20 mouse cellular contexts compared by ENCODE assay signal in the genomic region with DNA sequence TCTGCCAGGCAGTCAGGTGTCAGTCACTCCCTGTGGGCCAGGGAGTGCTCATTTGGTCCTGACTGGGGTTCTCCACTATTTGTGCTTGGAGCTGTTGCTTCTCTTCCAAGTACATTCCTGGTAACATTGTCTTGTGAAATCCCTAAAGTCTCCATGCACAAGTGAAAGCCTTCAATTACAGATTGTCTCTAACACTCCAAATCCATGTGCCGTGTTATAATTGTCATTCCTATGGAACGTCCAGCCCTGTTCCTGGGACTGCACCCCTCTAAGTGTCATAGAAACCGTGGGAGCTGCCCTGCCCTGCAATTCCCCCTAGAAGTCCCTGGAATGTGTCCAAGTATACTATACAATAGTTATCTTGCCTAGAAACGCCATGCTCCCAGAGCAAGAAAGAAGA.
DNase-seq lines count a peak whose midpoint lies in the region; ATAC-seq lines count a peak whose summit lies in the region.
"Had no signal": no experiment of that assay in that cellular context is flagged by ENCODE, and none has a peak within 500 bp of the region (broad histone marks: within the 10 kb centered on the region; RNA-seq: fewer than 3 reads in every experiment).

No protein-coding gene starts in this region.

- no peaks in the 10 kb centered on the region for H3K27me3 ChIP-seq in forebrain, embryonic 10.5 days (ENCODE audit: poor library complexity, severe bottlenecking)
- H3K27me3 ChIP-seq in forebrain, embryonic 16.5 days (replicated peaks; ENCODE audit: control insufficient read depth, insufficient read depth, low read length) = no peaks in the 10 kb centered on the region
- H3K27me3 ChIP-seq in intestine, embryonic 16.5 days (replicated peaks; ENCODE audit: control insufficient read depth, insufficient read depth, low read length) = no peaks in the 10 kb centered on the region
- no peaks in the 10 kb centered on the region for H3K27me3 ChIP-seq in intestine, embryonic 15.5 days (replicated peaks)
- no peaks in the 10 kb centered on the region for H3K27me3 ChIP-seq in midbrain, embryonic 14.5 days (ENCODE audit: control insufficient read depth, insufficient read depth, low read length)
- no peaks in the 10 kb centered on the region for H3K27me3 ChIP-seq in midbrain, embryonic 11.5 days (ENCODE audit: control insufficient read depth, insufficient read depth, low read length)
- H3K27me3 ChIP-seq: kidney, embryonic 15.5 days; stomach, embryonic 15.5 days had no signal

- H3K27ac ChIP-seq in forebrain, embryonic 10.5 days = peak overlapping the region; percentile 60; the same call in 1 of the 2 replicates
- no peak overlapping the region for H3K27ac ChIP-seq in forebrain, embryonic 16.5 days (ENCODE audit: low read length)
- H3K27ac ChIP-seq in intestine, embryonic 16.5 days (ENCODE audit: low read length) = no peak overlapping the region
- no peak overlapping the region for H3K27ac ChIP-seq in intestine, embryonic 15.5 days
- H3K27ac ChIP-seq in midbrain, embryonic 14.5 days (replicated peaks; ENCODE audit: low read depth, low read length) = 0 out of 2 replicates have a peak overlapping the region, but pooled peaks have one; percentile 2
- no peak overlapping the region for H3K27ac ChIP-seq in midbrain, embryonic 11.5 days (ENCODE audit: low read depth, low read length)
- H3K27ac ChIP-seq: hindbrain, postnatal 0 days; kidney, embryonic 15.5 days; left cerebral cortex, adult 2 months; midbrain, embryonic 10.5 days; stomach, embryonic 15.5 days had no signal

- peaks cover 74% of the 10 kb centered on the region for H3K4me1 ChIP-seq in forebrain, embryonic 10.5 days
- H3K4me1 ChIP-seq in forebrain, embryonic 16.5 days (replicated peaks; ENCODE audit: control insufficient read depth, insufficient read depth, low read length) = peaks cover 28% of the 10 kb centered on the region
- no peaks in the 10 kb centered on the region; the same call in 1 of the 2 replicates for H3K4me1 ChIP-seq in intestine, embryonic 16.5 days (ENCODE audit: control insufficient read depth, insufficient read depth, low read length)
- 0 out of 2 replicates have a peak, but pooled peaks cover 8% of the 10 kb centered on the region for H3K4me1 ChIP-seq in intestine, embryonic 15.5 days (replicated peaks)
- peaks cover 32% of the 10 kb centered on the region for H3K4me1 ChIP-seq in midbrain, embryonic 14.5 days (ENCODE audit: control insufficient read depth, insufficient read depth, low read length)
- peaks cover 16% of the 10 kb centered on the region for H3K4me1 ChIP-seq in midbrain, embryonic 11.5 days (ENCODE audit: control insufficient read depth, insufficient read depth, low read length)

- no peak overlapping the region for H3K9ac ChIP-seq in forebrain, embryonic 16.5 days (replicated peaks; ENCODE audit: low read depth, low read length)
- no peak overlapping the region for H3K9ac ChIP-seq in intestine, embryonic 16.5 days (ENCODE audit: low read depth, low read length)
- no peak overlapping the region for H3K9ac ChIP-seq in intestine, embryonic 15.5 days
- H3K9ac ChIP-seq in midbrain, embryonic 14.5 days (replicated peaks; ENCODE audit: low read length) = no peak overlapping the region
- H3K9ac ChIP-seq in midbrain, embryonic 11.5 days (ENCODE audit: low read length) = no peak overlapping the region
- H3K9ac ChIP-seq: kidney, embryonic 15.5 days; stomach, embryonic 15.5 days had no signal

- no peak for DNase-seq in forebrain, embryonic 10.5 days (ENCODE audit: extremely low spot score, low spot score)
- peak; percentile 47 for DNase-seq in midbrain, embryonic 14.5 days
- no peak for DNase-seq in midbrain, embryonic 11.5 days (ENCODE audit: low spot score, missing footprints)
- peak; percentile 33 for DNase-seq in skeletal muscle tissue, adult 2 months (ENCODE audit: low read depth, low spot score)
- DNase-seq in spleen, postnatal 36 days (ENCODE audit: low spot score in 2 of 2) = no peak
- DNase-seq: cerebellum, adult 9-10 months; gastrocnemius, postnatal 36 days; layer of hippocampus, adult 9-11 months; lung, adult 2 months; right cerebral cortex, postnatal 25 days; thymus, postnatal 25 days had no signal

- H3K9me3 ChIP-seq in forebrain, embryonic 10.5 days = peaks cover 5% of the 10 kb centered on the region
- H3K9me3 ChIP-seq in forebrain, embryonic 16.5 days (ENCODE audit: control insufficient read depth, low read length) = no peaks in the 10 kb centered on the region
- no peaks in the 10 kb centered on the region for H3K9me3 ChIP-seq in intestine, embryonic 16.5 days (ENCODE audit: control insufficient read depth, low read length)
- H3K9me3 ChIP-seq in intestine, embryonic 15.5 days = no peaks in the 10 kb centered on the region
- no peaks in the 10 kb centered on the region for H3K9me3 ChIP-seq in midbrain, embryonic 14.5 days (ENCODE audit: control insufficient read depth, low read length)
- no peaks in the 10 kb centered on the region for H3K9me3 ChIP-seq in midbrain, embryonic 11.5 days (ENCODE audit: control insufficient read depth, low read length)
- H3K9me3 ChIP-seq: kidney, embryonic 15.5 days; midbrain, embryonic 10.5 days; stomach, embryonic 15.5 days had no signal

- 74% methylated on average over 4 of the region's 4 CpGs for WGBS in forebrain, embryonic 10.5 days
- WGBS in forebrain, embryonic 16.5 days = 17% methylated on average over 4 of the region's 4 CpGs
- WGBS in intestine, embryonic 16.5 days = 28% methylated on average over 4 of the region's 4 CpGs
- 26% methylated on average over 4 of the region's 4 CpGs for WGBS in intestine, embryonic 15.5 days
- 39% methylated on average over 4 of the region's 4 CpGs for WGBS in midbrain, embryonic 14.5 days
- 81% methylated on average over 4 of the region's 4 CpGs for WGBS in midbrain, embryonic 11.5 days

- no peak for ATAC-seq in forebrain, embryonic 16.5 days
- 0 out of 2 replicates have a peak, but pooled peaks have one; percentile 27 for ATAC-seq in intestine, embryonic 16.5 days
- no peak for ATAC-seq in intestine, embryonic 15.5 days
- no peak for ATAC-seq in midbrain, embryonic 14.5 days (ENCODE audit: low FRiP score, low TSS enrichment)
- no peak for ATAC-seq in midbrain, embryonic 11.5 days (ENCODE audit: low FRiP score)
- ATAC-seq: hindbrain, postnatal 0 days had no signal

- H3K4me3 ChIP-seq in forebrain, embryonic 10.5 days = no peak overlapping the region
- H3K4me3 ChIP-seq in forebrain, embryonic 16.5 days (replicated peaks; ENCODE audit: low read length) = no peak overlapping the region
- H3K4me3 ChIP-seq in intestine, embryonic 16.5 days (ENCODE audit: low read length) = no peak overlapping the region
- H3K4me3 ChIP-seq in intestine, embryonic 15.5 days (replicated peaks) = no peak overlapping the region
- H3K4me3 ChIP-seq in midbrain, embryonic 14.5 days (replicated peaks; ENCODE audit: low read depth, low read length) = no peak overlapping the region
- H3K4me3 ChIP-seq in midbrain, embryonic 11.5 days (ENCODE audit: low read depth, low read length) = no peak overlapping the region
- H3K4me3 ChIP-seq: kidney, embryonic 15.5 days; left cerebral cortex, adult 2 months; midbrain, embryonic 10.5 days; stomach, embryonic 15.5 days had no signal

- H3K36me3 ChIP-seq in forebrain, embryonic 10.5 days (replicated peaks) = no peaks in the 10 kb centered on the region
- no peaks in the 10 kb centered on the region for H3K36me3 ChIP-seq in forebrain, embryonic 16.5 days (ENCODE audit: control insufficient read depth, insufficient read depth)
- no peaks in the 10 kb centered on the region for H3K36me3 ChIP-seq in intestine, embryonic 16.5 days (ENCODE audit: control insufficient read depth, insufficient read depth, low read length)
- H3K36me3 ChIP-seq in intestine, embryonic 15.5 days = no peaks in the 10 kb centered on the region
- no peaks in the 10 kb centered on the region for H3K36me3 ChIP-seq in midbrain, embryonic 14.5 days (ENCODE audit: control insufficient read depth, insufficient read depth, low read length)
- H3K36me3 ChIP-seq in midbrain, embryonic 11.5 days (ENCODE audit: control insufficient read depth, insufficient read depth, low read length) = no peaks in the 10 kb centered on the region
- H3K36me3 ChIP-seq: kidney, embryonic 15.5 days; midbrain, embryonic 10.5 days; stomach, embryonic 15.5 days had no signal

- H3K4me2 ChIP-seq in forebrain, embryonic 16.5 days (ENCODE audit: low read length) = no peak overlapping the region
- no peak overlapping the region for H3K4me2 ChIP-seq in intestine, embryonic 16.5 days (ENCODE audit: low read depth, low read length)
- no peak overlapping the region for H3K4me2 ChIP-seq in intestine, embryonic 15.5 days (replicated peaks)
- no peak overlapping the region for H3K4me2 ChIP-seq in midbrain, embryonic 14.5 days (ENCODE audit: low read length)
- no peak overlapping the region for H3K4me2 ChIP-seq in midbrain, embryonic 11.5 days
- H3K4me2 ChIP-seq: kidney, embryonic 15.5 days; liver, embryonic 11.5 days; stomach, embryonic 15.5 days had no signal

Comparison
In these comparisons a context has a peak if more than half of its experiments do, and no peak if none do; other contexts are left out.
1. DNase-seq: peak in midbrain, embryonic 14.5 days (single experiment) and skeletal muscle tissue, adult 2 months (single experiment); none in forebrain, embryonic 10.5 days (single experiment), midbrain, embryonic 11.5 days (single experiment) and spleen, postnatal 36 days (0 of 2).
2. H3K27ac ChIP-seq: peak in forebrain, embryonic 10.5 days (single experiment) and midbrain, embryonic 14.5 days (single experiment); none in forebrain, embryonic 16.5 days (single experiment), intestine, embryonic 16.5 days (single experiment), intestine, embryonic 15.5 days (single experiment) and midbrain, embryonic 11.5 days (single experiment).